Mouse (Mus musculus): ENCODE data around the gene Adcy6. TPM values are rescaled to one million over a fixed set of nuclear protein-coding genes. Genes with fewer than 3 reads are reported as not detected.

Adcy6 gene
- polyA plus RNA-seq, 1 experiment from 2014 or later = 9.6 TPM

DNA sequence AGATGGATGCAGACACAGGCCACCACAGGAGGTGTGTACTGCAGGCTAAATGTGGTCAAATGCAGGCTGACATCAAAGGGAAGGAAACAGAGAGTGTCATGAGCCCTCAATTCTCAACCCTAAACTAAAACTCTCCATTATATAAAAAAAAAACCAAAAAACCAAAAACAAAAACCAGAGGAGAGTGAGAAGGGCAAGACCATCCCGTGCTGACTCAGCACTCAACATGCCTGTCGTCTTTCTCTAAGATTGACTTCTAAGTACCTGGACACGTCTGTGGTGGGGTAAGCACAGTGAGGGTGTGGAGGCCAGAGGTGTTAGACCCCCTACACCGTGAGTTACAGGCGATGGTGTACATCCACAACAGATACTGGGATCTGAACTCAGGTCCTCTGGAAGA, 63.0 kb downstream of the Adcy6 start:
- WGBS = 93% methylated on average over 5 of the region's 5 CpGs
- Histone ChIP-seq H3K27ac (replicated peaks; ENCODE audit: low read depth, low read length) (no peak overlapping the region), H3K9ac (replicated peaks; ENCODE audit: low read length) (no peak overlapping the region), H3K4me3 (replicated peaks; ENCODE audit: low read depth, low read length) (no peak overlapping the region), H3K36me3 (ENCODE audit: control insufficient read depth, insufficient read depth, low read length) (peaks cover 84% of the 10 kb centered on the region), H3K9me3 (ENCODE audit: control insufficient read depth, low read length) (no peaks in the 10 kb centered on the region), H3K4me1 (ENCODE audit: control insufficient read depth, insufficient read depth, low read length) (no peaks in the 10 kb centered on the region), H3K4me2 (ENCODE audit: low read length) (no peak overlapping the region), H3K27me3 (ENCODE audit: control insufficient read depth, insufficient read depth, low read length) (no peaks in the 10 kb centered on the region)
- DNase-seq = no peak
- no peak for ATAC-seq (ENCODE audit: low FRiP score, low TSS enrichment)

GRCm38 (mm10) chr15:98545151-98545550, 64.7 kb downstream of the Adcy6 start:
- Histone ChIP-seq H3K9ac (replicated peaks; ENCODE audit: low read length) (no peak overlapping the region), H3K4me2 (ENCODE audit: low read length) (no peak overlapping the region), H3K36me3 (ENCODE audit: control insufficient read depth, insufficient read depth, low read length) (peaks cover 80% of the 10 kb centered on the region), H3K9me3 (ENCODE audit: control insufficient read depth, low read length) (no peaks in the 10 kb centered on the region), H3K4me3 (replicated peaks; ENCODE audit: low read depth, low read length) (no peak overlapping the region), H3K4me1 (ENCODE audit: control insufficient read depth, insufficient read depth, low read length) (no peaks in the 10 kb centered on the region), H3K27ac (replicated peaks; ENCODE audit: low read depth, low read length) (no peak overlapping the region), H3K27me3 (ENCODE audit: control insufficient read depth, insufficient read depth, low read length) (no peaks in the 10 kb centered on the region)
- ATAC-seq (ENCODE audit: low FRiP score, low TSS enrichment) (no peak), DNase-seq (no peak)
- WGBS = 96% methylated on average over 3 of the region's 3 CpGs

DNA sequence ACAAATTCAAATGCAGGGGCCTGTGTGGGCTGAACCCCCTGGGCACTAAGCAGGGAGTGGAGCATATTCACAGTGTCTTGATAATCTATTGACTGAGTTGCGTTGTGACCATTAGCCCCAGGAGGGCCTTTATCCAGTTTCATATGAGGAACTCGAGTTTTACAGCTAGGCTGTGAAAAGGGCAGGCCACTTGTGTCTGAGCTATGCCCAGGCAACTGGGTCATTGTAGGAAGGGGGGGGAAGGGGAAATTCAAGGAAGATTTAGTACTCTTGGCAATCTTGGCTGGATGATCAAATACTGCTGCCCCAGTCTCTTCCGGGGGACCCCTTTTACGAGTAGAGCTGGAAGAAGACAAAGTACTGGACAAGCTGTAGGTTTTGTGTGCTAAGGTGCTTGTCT, 66.5 kb downstream of the Adcy6 start:
- Histone ChIP-seq H3K36me3 (ENCODE audit: control insufficient read depth, insufficient read depth, low read length) (peaks cover 87% of the 10 kb centered on the region), H3K9ac (replicated peaks; ENCODE audit: low read length) (no peak overlapping the region), H3K4me3 (replicated peaks; ENCODE audit: low read depth, low read length) (no peak overlapping the region), H3K27ac (replicated peaks; ENCODE audit: low read depth, low read length) (no peak overlapping the region), H3K4me2 (ENCODE audit: low read length) (no peak overlapping the region), H3K9me3 (ENCODE audit: control insufficient read depth, low read length) (no peaks in the 10 kb centered on the region), H3K4me1 (ENCODE audit: control insufficient read depth, insufficient read depth, low read length) (no peaks in the 10 kb centered on the region), H3K27me3 (ENCODE audit: control insufficient read depth, insufficient read depth, low read length) (no peaks in the 10 kb centered on the region)
- no peak for ATAC-seq (ENCODE audit: low FRiP score, low TSS enrichment)
- DNase-seq = no peak
- 92% methylated on average over 4 of the region's 4 CpGs for WGBS

GRCm38 (mm10) chr15:98541064-98541463, 68.8 kb downstream of the Adcy6 start:
- no peak for DNase-seq
- no peak overlapping the region for H3K4me3 ChIP-seq (replicated peaks; ENCODE audit: low read depth, low read length)
- no peaks in the 10 kb centered on the region for H3K27me3 ChIP-seq (ENCODE audit: control insufficient read depth, insufficient read depth, low read length)
- no peak overlapping the region for H3K27ac ChIP-seq (replicated peaks; ENCODE audit: low read depth, low read length)
- ATAC-seq (ENCODE audit: low FRiP score, low TSS enrichment) = no peak
- H3K4me1 ChIP-seq (ENCODE audit: control insufficient read depth, insufficient read depth, low read length) = no peaks in the 10 kb centered on the region
- no peak overlapping the region for H3K9ac ChIP-seq (replicated peaks; ENCODE audit: low read length)
- 90% methylated on average over 6 of the region's 6 CpGs for WGBS
- H3K36me3 ChIP-seq (ENCODE audit: control insufficient read depth, insufficient read depth, low read length) = peaks cover 72% of the 10 kb centered on the region
- H3K4me2 ChIP-seq (ENCODE audit: low read length) = no peak overlapping the region
- H3K9me3 ChIP-seq (ENCODE audit: control insufficient read depth, low read length) = no peaks in the 10 kb centered on the region

Other genes with a start within 250 kb of the Adcy6 start
- not detected in 2 replicates for gene Olfr283, start 229.1 kb downstream of the Adcy6 start, polyA plus RNA-seq (2014; fragmentation: Nextera tagmentation; extraction: Ambion mirVana)
- gene Olfr282, start 178.9 kb downstream of the Adcy6 start, polyA plus RNA-seq (2014; fragmentation: Nextera tagmentation; extraction: Ambion mirVana) = not detected in 2 replicates
- not detected in 2 replicates for gene Olfr281, start 157.5 kb downstream of the Adcy6 start, polyA plus RNA-seq (2014; fragmentation: Nextera tagmentation; extraction: Ambion mirVana)
- gene OR5BS1P, start 140.2 kb downstream of the Adcy6 start, polyA plus RNA-seq (2014; fragmentation: Nextera tagmentation; extraction: Ambion mirVana) = not detected in 2 replicates
- gene Lalba, start 127.4 kb downstream of the Adcy6 start, polyA plus RNA-seq (2014; fragmentation: Nextera tagmentation; extraction: Ambion mirVana) = not detected in 2 replicates
- not detected in 2 replicates for gene Olfr279, start 117.7 kb downstream of the Adcy6 start, polyA plus RNA-seq (2014; fragmentation: Nextera tagmentation; extraction: Ambion mirVana)
- gene Kansl2, start 75.8 kb downstream of the Adcy6 start, polyA plus RNA-seq (2014; fragmentation: Nextera tagmentation; extraction: Ambion mirVana) = 125 TPM in 2 replicates
- 59.7 and 65.8 TPM in 2 replicates for gene Ccnt1, start 39.2 kb downstream of the Adcy6 start, polyA plus RNA-seq (2014; fragmentation: Nextera tagmentation; extraction: Ambion mirVana)
- 0.58 TPM in 1 of 2 replicates, not detected in the other for gene 4930415O20Rik, start 39.1 kb downstream of the Adcy6 start, polyA plus RNA-seq (2014; fragmentation: Nextera tagmentation; extraction: Ambion mirVana)
- gene Cacnb3, start 20.8 kb upstream of the Adcy6 start, polyA plus RNA-seq (2014; fragmentation: Nextera tagmentation; extraction: Ambion mirVana) = 130 and 136 TPM in 2 replicates
- 17.7 and 24.9 TPM in 2 replicates for gene Ddx23, start 52.8 kb upstream of the Adcy6 start, polyA plus RNA-seq (2014; fragmentation: Nextera tagmentation; extraction: Ambion mirVana)
- 7.4 and 9.2 TPM in 2 replicates for gene Rnd1, start 67.4 kb upstream of the Adcy6 start, polyA plus RNA-seq (2014; fragmentation: Nextera tagmentation; extraction: Ambion mirVana)
- gene Ccdc65, start 98.1 kb upstream of the Adcy6 start, polyA plus RNA-seq (2014; fragmentation: Nextera tagmentation; extraction: Ambion mirVana) = 5.7 and 6.3 TPM in 2 replicates
- 1.7 and 3.8 TPM in 2 replicates for gene Fkbp11, start 118.1 kb upstream of the Adcy6 start, polyA plus RNA-seq (2014; fragmentation: Nextera tagmentation; extraction: Ambion mirVana)
- gene Arf3, start 153.1 kb upstream of the Adcy6 start, polyA plus RNA-seq (2014; fragmentation: Nextera tagmentation; extraction: Ambion mirVana) = 57.5 and 63.3 TPM in 2 replicates
- gene Wnt10b, start 168.1 kb upstream of the Adcy6 start, polyA plus RNA-seq (2014; fragmentation: Nextera tagmentation; extraction: Ambion mirVana) = not detected in 2 replicates
- 1.3 and 4.1 TPM in 2 replicates for gene Wnt1, start 179.8 kb upstream of the Adcy6 start, polyA plus RNA-seq (2014; fragmentation: Nextera tagmentation; extraction: Ambion mirVana)
- gene Ddn, start 199.4 kb upstream of the Adcy6 start, polyA plus RNA-seq (2014; fragmentation: Nextera tagmentation; extraction: Ambion mirVana) = 0.57 and 0.66 TPM in 2 replicates
- gene Prkag1, start 221.4 kb upstream of the Adcy6 start, polyA plus RNA-seq (2014; fragmentation: Nextera tagmentation; extraction: Ambion mirVana) = 56.5 and 72.8 TPM in 2 replicates